Mouse (Mus musculus): ENCODE results near the gene Nkd2. TPM values are rescaled to one million over a fixed set of nuclear protein-coding genes. Genes with fewer than 3 reads are reported as not detected.

Nkd2 gene
- polyA plus RNA-seq, 1 experiment from 2014 or later = 4.6 TPM

GRCm38 (mm10) chr13:73839137-73839548, 8.3 kb downstream of the Nkd2 start:
- no peak overlapping the region for H3K4me2 ChIP-seq (replicated peaks; ENCODE audit: low read depth)
- no peak overlapping the region for H3K27ac ChIP-seq (ENCODE audit: low read depth, low read length)
- no peaks in the 10 kb centered on the region for H3K4me1 ChIP-seq (replicated peaks; ENCODE audit: control insufficient read depth, insufficient read depth, low read length)
- H3K36me3 ChIP-seq (ENCODE audit: control insufficient read depth, insufficient read depth) = no peaks in the 10 kb centered on the region
- no peak overlapping the region for H3K4me3 ChIP-seq (ENCODE audit: low read depth, low read length)
- WGBS = 82% methylated on average over 11 of the region's 11 CpGs
- no peak for TF ChIP-seq CTCF (IDR thresholded peaks at IDR 0.05; ENCODE audit: low read depth)
- ATAC-seq = no peak
- no peak overlapping the region for H3K9ac ChIP-seq (ENCODE audit: low read depth, low read length)
- no peaks in the 10 kb centered on the region for H3K27me3 ChIP-seq (replicated peaks; ENCODE audit: control insufficient read depth, insufficient read depth, low read length)
- no peaks in the 10 kb centered on the region for H3K9me3 ChIP-seq (ENCODE audit: control insufficient read depth)

GRCm38 (mm10) chr13:73837708-73838107, 9.7 kb downstream of the Nkd2 start:
- Histone ChIP-seq H3K9ac (ENCODE audit: low read depth, low read length) (no peak overlapping the region), H3K4me3 (ENCODE audit: low read depth, low read length) (no peak overlapping the region), H3K4me2 (replicated peaks; ENCODE audit: low read depth) (no peak overlapping the region), H3K36me3 (ENCODE audit: control insufficient read depth, insufficient read depth) (no peaks in the 10 kb centered on the region), H3K9me3 (ENCODE audit: control insufficient read depth) (no peaks in the 10 kb centered on the region), H3K4me1 (replicated peaks; ENCODE audit: control insufficient read depth, insufficient read depth, low read length) (no peaks in the 10 kb centered on the region), H3K27me3 (replicated peaks; ENCODE audit: control insufficient read depth, insufficient read depth, low read length) (no peaks in the 10 kb centered on the region), H3K27ac (ENCODE audit: low read depth, low read length) (no peak overlapping the region)
- 68% methylated on average over 8 of the region's 8 CpGs for WGBS
- TF ChIP-seq CTCF (IDR thresholded peaks at IDR 0.05; ENCODE audit: low read depth) = no peak
- ATAC-seq = no peak

GRCm38 (mm10) chr13:73836491-73836890, 10.9 kb downstream of the Nkd2 start:
- Histone ChIP-seq H3K9me3 (ENCODE audit: control insufficient read depth) (no peaks in the 10 kb centered on the region), H3K9ac (ENCODE audit: low read depth, low read length) (no peak overlapping the region), H3K27me3 (replicated peaks; ENCODE audit: control insufficient read depth, insufficient read depth, low read length) (no peaks in the 10 kb centered on the region), H3K36me3 (ENCODE audit: control insufficient read depth, insufficient read depth) (no peaks in the 10 kb centered on the region), H3K4me1 (replicated peaks; ENCODE audit: control insufficient read depth, insufficient read depth, low read length) (no peaks in the 10 kb centered on the region), H3K27ac (ENCODE audit: low read depth, low read length) (no peak overlapping the region), H3K4me2 (replicated peaks; ENCODE audit: low read depth) (no peak overlapping the region), H3K4me3 (ENCODE audit: low read depth, low read length) (no peak overlapping the region)
- no peak for TF ChIP-seq CTCF (IDR thresholded peaks at IDR 0.05; ENCODE audit: low read depth)
- no peak for ATAC-seq
- WGBS = 64% methylated on average over 6 of the region's 6 CpGs

- no peak overlapping the region for H3K27ac ChIP-seq (ENCODE audit: low read depth, low read length)
- WGBS = 42% methylated on average over 4 of the region's 4 CpGs
- no peak for ATAC-seq
Observed at GRCm38 (mm10) chr13:73835791-73836190, 11.6 kb downstream of the Nkd2 start.

GRCm38 (mm10) chr13:73833809-73834208, 13.6 kb downstream of the Nkd2 start:
- H3K4me3 ChIP-seq (ENCODE audit: low read depth, low read length) = no peak overlapping the region
- ATAC-seq = no peak
- no peak overlapping the region for H3K9ac ChIP-seq (ENCODE audit: low read depth, low read length)
- no peaks in the 10 kb centered on the region for H3K36me3 ChIP-seq (ENCODE audit: control insufficient read depth, insufficient read depth)
- H3K4me2 ChIP-seq (replicated peaks; ENCODE audit: low read depth) = no peak overlapping the region
- H3K27ac ChIP-seq (ENCODE audit: low read depth, low read length) = no peak overlapping the region
- H3K9me3 ChIP-seq (ENCODE audit: control insufficient read depth) = no peaks in the 10 kb centered on the region
- H3K4me1 ChIP-seq (replicated peaks; ENCODE audit: control insufficient read depth, insufficient read depth, low read length) = no peaks in the 10 kb centered on the region
- TF ChIP-seq CTCF (IDR thresholded peaks at IDR 0.05; ENCODE audit: low read depth) = no peak
- WGBS = 67% methylated on average over 12 of the region's 12 CpGs
- H3K27me3 ChIP-seq (replicated peaks; ENCODE audit: control insufficient read depth, insufficient read depth, low read length) = no peaks in the 10 kb centered on the region

More at GRCm38 (mm10) chr13:73835791-73836190, 11.6 kb downstream of the Nkd2 start:
- H3K27me3 ChIP-seq (replicated peaks; ENCODE audit: control insufficient read depth, insufficient read depth, low read length) = no peaks in the 10 kb centered on the region
- no peaks in the 10 kb centered on the region for H3K36me3 ChIP-seq (ENCODE audit: control insufficient read depth, insufficient read depth)
- H3K9me3 ChIP-seq (ENCODE audit: control insufficient read depth) = no peaks in the 10 kb centered on the region
- no peak overlapping the region for H3K9ac ChIP-seq (ENCODE audit: low read depth, low read length)
- H3K4me1 ChIP-seq (replicated peaks; ENCODE audit: control insufficient read depth, insufficient read depth, low read length) = no peaks in the 10 kb centered on the region
- TF ChIP-seq CTCF (IDR thresholded peaks at IDR 0.05; ENCODE audit: low read depth) = no peak
- H3K4me2 ChIP-seq (replicated peaks; ENCODE audit: low read depth) = no peak overlapping the region
- H3K4me3 ChIP-seq (ENCODE audit: low read depth, low read length) = no peak overlapping the region

GRCm38 (mm10) chr13:73831486-73831885, 15.9 kb downstream of the Nkd2 start:
- H3K27me3 ChIP-seq (replicated peaks; ENCODE audit: control insufficient read depth, insufficient read depth, low read length) = no peaks in the 10 kb centered on the region
- WGBS = under 1% methylated on average over 2 of the region's 2 CpGs
- H3K4me2 ChIP-seq (replicated peaks; ENCODE audit: low read depth) = no peak overlapping the region
- no peaks in the 10 kb centered on the region for H3K9me3 ChIP-seq (ENCODE audit: control insufficient read depth)
- no peak overlapping the region for H3K4me3 ChIP-seq (ENCODE audit: low read depth, low read length)
- no peaks in the 10 kb centered on the region for H3K4me1 ChIP-seq (replicated peaks; ENCODE audit: control insufficient read depth, insufficient read depth, low read length)
- H3K36me3 ChIP-seq (ENCODE audit: control insufficient read depth, insufficient read depth) = no peaks in the 10 kb centered on the region
- no peak overlapping the region for H3K27ac ChIP-seq (ENCODE audit: low read depth, low read length)
- peak; percentile 95 for TF ChIP-seq CTCF (IDR thresholded peaks at IDR 0.05; ENCODE audit: low read depth)
- ATAC-seq = 0 out of 2 replicates have a peak, but pooled peaks have one; percentile 10
- no peak overlapping the region for H3K9ac ChIP-seq (ENCODE audit: low read depth, low read length)

GRCm38 (mm10) chr13:73827243-73827642, 20.2 kb downstream of the Nkd2 start:
- Histone ChIP-seq H3K4me3 (ENCODE audit: low read depth, low read length) (no peak overlapping the region), H3K27me3 (replicated peaks; ENCODE audit: control insufficient read depth, insufficient read depth, low read length) (no peaks in the 10 kb centered on the region), H3K27ac (ENCODE audit: low read depth, low read length) (no peak overlapping the region), H3K4me1 (replicated peaks; ENCODE audit: control insufficient read depth, insufficient read depth, low read length) (no peaks in the 10 kb centered on the region), H3K9me3 (ENCODE audit: control insufficient read depth) (no peaks in the 10 kb centered on the region), H3K36me3 (ENCODE audit: control insufficient read depth, insufficient read depth) (no peaks in the 10 kb centered on the region), H3K9ac (ENCODE audit: low read depth, low read length) (no peak overlapping the region), H3K4me2 (replicated peaks; ENCODE audit: low read depth) (no peak overlapping the region)
- ATAC-seq = no peak
- no peak for TF ChIP-seq CTCF (IDR thresholded peaks at IDR 0.05; ENCODE audit: low read depth)
- 76% methylated on average over 8 of the region's 8 CpGs for WGBS

Measured in intestine, postnatal 0 days (tissue).